8 mouse cellular contexts compared by ENCODE assay signal in genomic region chr2:160603154-160603933, GRCm38 (mm10). TPM values are rescaled to one million over a fixed set of nuclear protein-coding genes. Genes with fewer than 3 reads are reported as not detected.
DNase-seq lines count a peak whose midpoint lies in the region; ATAC-seq and TF ChIP-seq lines count a peak whose summit lies in the region.

No protein-coding gene starts in this region.

- H3K4me1 ChIP-seq in intestine, embryonic 15.5 days (replicated peaks), result no peaks in the 10 kb centered on the region
- no peaks in the 10 kb centered on the region for H3K4me1 ChIP-seq in intestine, postnatal 0 days (replicated peaks; ENCODE audit: control insufficient read depth, insufficient read depth, low read length)
- H3K4me1 ChIP-seq in limb, embryonic 12.5 days (replicated peaks), result 0 out of 2 replicates have a peak, but pooled peaks cover 4% of the 10 kb centered on the region
- no peaks in the 10 kb centered on the region; the same call in 1 of the 2 replicates for H3K4me1 ChIP-seq in spleen, adult 2 months (ENCODE audit: control insufficient read depth, insufficient read depth, insufficient read length)

- H3K4me3 ChIP-seq in intestine, embryonic 15.5 days (replicated peaks), result no peak overlapping the region
- no peak overlapping the region for H3K4me3 ChIP-seq in intestine, postnatal 0 days (ENCODE audit: low read depth, low read length)
- H3K4me3 ChIP-seq in limb, embryonic 12.5 days (replicated peaks), result no peak overlapping the region
- no peak overlapping the region for H3K4me3 ChIP-seq in spleen, adult 2 months (ENCODE audit: extremely low read depth, insufficient read depth, insufficient read length)

- H3K27ac ChIP-seq in intestine, embryonic 15.5 days, result no peak overlapping the region
- no peak overlapping the region for H3K27ac ChIP-seq in intestine, postnatal 0 days (ENCODE audit: low read depth, low read length)
- H3K27ac ChIP-seq in limb, embryonic 12.5 days, result peak overlapping the region; percentile 20; the same call in 1 of the 2 replicates
- 0 out of 2 replicates have a peak overlapping the region, but pooled peaks have one; percentile 28 for H3K27ac ChIP-seq in spleen, adult 2 months (ENCODE audit: insufficient read depth, low read length)

- no peaks in the 10 kb centered on the region for H3K9me3 ChIP-seq in intestine, embryonic 15.5 days
- H3K9me3 ChIP-seq in intestine, postnatal 0 days (ENCODE audit: control insufficient read depth), result no peaks in the 10 kb centered on the region
- H3K9me3 ChIP-seq in limb, embryonic 12.5 days, result no peaks in the 10 kb centered on the region

- no peaks in the 10 kb centered on the region for H3K27me3 ChIP-seq in intestine, embryonic 15.5 days (replicated peaks)
- H3K27me3 ChIP-seq in intestine, postnatal 0 days (replicated peaks; ENCODE audit: control insufficient read depth, insufficient read depth, low read length), result no peaks in the 10 kb centered on the region
- H3K27me3 ChIP-seq in limb, embryonic 12.5 days, result no peaks in the 10 kb centered on the region
- no peaks in the 10 kb centered on the region for H3K27me3 ChIP-seq in spleen, adult 2 months (ENCODE audit: control insufficient read depth, insufficient read depth, low read length)

- no peak overlapping the region for H3K9ac ChIP-seq in intestine, embryonic 15.5 days
- H3K9ac ChIP-seq in intestine, postnatal 0 days (ENCODE audit: low read depth, low read length), result no peak overlapping the region
- H3K9ac ChIP-seq in limb, embryonic 12.5 days (replicated peaks), result no peak overlapping the region

- no peak for TF ChIP-seq CTCF in intestine, postnatal 0 days (IDR thresholded peaks at IDR 0.05; ENCODE audit: low read depth)
- no peak for TF ChIP-seq CTCF in brain, embryonic 14.5 days (IDR thresholded peaks at IDR 0.05; ENCODE audit: borderline replicate concordance, extremely low read depth, insufficient read depth, insufficient read length)
- no peak for TF ChIP-seq CTCF in spleen, adult 2 months (IDR thresholded peaks at IDR 0.05; ENCODE audit: extremely low read depth, insufficient read depth, insufficient read length, insufficient replicate concordance)

- H3K36me3 ChIP-seq in intestine, embryonic 15.5 days, result no peaks in the 10 kb centered on the region
- H3K36me3 ChIP-seq in intestine, postnatal 0 days (ENCODE audit: control insufficient read depth, insufficient read depth), result no peaks in the 10 kb centered on the region
- H3K36me3 ChIP-seq in limb, embryonic 12.5 days, result no peaks in the 10 kb centered on the region
- H3K36me3 ChIP-seq in spleen, adult 2 months (ENCODE audit: control insufficient read depth, insufficient read depth, low read length), result no peaks in the 10 kb centered on the region

- H3K4me2 ChIP-seq in intestine, embryonic 15.5 days (replicated peaks), result no peak overlapping the region
- no peak overlapping the region for H3K4me2 ChIP-seq in intestine, postnatal 0 days (replicated peaks; ENCODE audit: low read depth)
- H3K4me2 ChIP-seq in limb, embryonic 12.5 days, result no peak overlapping the region

- 65% methylated on average over 10 of the region's 10 CpGs for WGBS in intestine, embryonic 15.5 days
- 63% methylated on average over 10 of the region's 10 CpGs for WGBS in intestine, postnatal 0 days
- WGBS in limb, embryonic 12.5 days, result 53% methylated on average over 10 of the region's 10 CpGs
- WGBS in spleen, adult 2 months, result 25% methylated on average over 10 of the region's 10 CpGs

- peak; percentile 84 for ATAC-seq in intestine, embryonic 15.5 days
- no peak for ATAC-seq in intestine, postnatal 0 days
- no peak for ATAC-seq in limb, embryonic 12.5 days (ENCODE audit: insufficient number of reproducible peaks, insufficient read depth, low FRiP score, low TSS enrichment, low read depth)

- no peak for TF ChIP-seq POLR2A in brain, embryonic 14.5 days (IDR thresholded peaks at IDR 0.05; ENCODE audit: borderline replicate concordance, extremely low read depth, insufficient read depth, insufficient read length, poor library complexity, severe bottlenecking)
- TF ChIP-seq POLR2A in spleen, adult 2 months (IDR thresholded peaks at IDR 0.05; ENCODE audit: low read depth, low read length), result no peak

- DNase-seq in brain, embryonic 14.5 days (ENCODE audit: low read depth), result peak; percentile 24
- no peak for DNase-seq in spleen, adult 2 months (ENCODE audit: low read depth in 1 of 2, low spot score in 2 of 2)
- DNase-seq in kidney, postnatal 14 days, result no peak
- DNase-seq in urinary bladder, postnatal 4 days (ENCODE audit: low spot score in 2 of 2), result no peak
- no peak for DNase-seq in thymus, adult 18-20 months

RNA-seq across cellular contexts. Expression of gene Top1, which starts 42.3 kb away (rescaled TPM):
- polyA plus RNA-seq in intestine, embryonic 15.5 days (2015; fragmentation: Nextera tagmentation; extraction: Ambion mirVana), result 61.5 and 65.3 TPM in 2 replicates
- polyA plus RNA-seq in intestine, postnatal 0 days (2015; fragmentation: Nextera tagmentation; extraction: Ambion mirVana), result 32.7 and 39.2 TPM in 2 replicates
- 42.7 and 63.9 TPM in 2 replicates for polyA plus RNA-seq in brain, embryonic 14.5 days (2012; rRNA removed)
- polyA plus RNA-seq in limb, embryonic 12.5 days (2016; fragmentation: Nextera tagmentation; extraction: Ambion mirVana), result 111 and 117 TPM in 2 replicates
- polyA plus RNA-seq in spleen, adult 2 months (2012; rRNA removed), result 9.4 and 13.5 TPM in 2 replicates

Comparison
In these comparisons a context has a peak if more than half of its experiments do, and no peak if none do; other contexts are left out.
1. H3K27ac ChIP-seq: peak in limb, embryonic 12.5 days (single experiment) and spleen, adult 2 months (single experiment); none in intestine, embryonic 15.5 days (single experiment) and intestine, postnatal 0 days (single experiment).